Mouse (Mus musculus): ENCODE measurements around the gene Gm5591.
"Not testable (repeated sequence)": the region's sequence is repeated elsewhere in the genome, so short reads cannot be mapped to it uniquely, and the experiment has no call there.

Gm5591 gene

DNA sequence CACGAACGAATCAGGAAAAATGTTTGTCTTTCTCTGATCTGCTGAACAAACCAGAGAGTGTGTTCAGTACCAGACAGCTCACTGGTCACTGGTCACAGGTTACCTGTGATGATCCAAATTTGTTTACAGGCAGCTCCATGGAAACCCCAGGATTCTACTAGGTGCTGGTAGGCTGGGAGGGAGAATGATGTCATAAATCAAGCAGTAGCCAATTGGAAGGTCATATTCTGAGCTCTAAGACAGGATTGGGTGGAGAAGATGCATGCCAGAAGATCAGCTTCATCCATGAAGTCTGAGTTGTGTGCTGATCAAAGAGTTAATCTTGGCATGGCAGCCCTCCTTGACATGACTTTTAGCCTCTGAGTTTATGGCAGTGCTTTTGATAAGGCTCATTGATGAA, at the start of gene Gm5591:
TSS of gene Gm5591 (minus strand) at position 101 of the 400 bp plus-strand sequence.
- DNase-seq (ENCODE audit: low spot score), result not testable (repeated sequence)

DNA sequence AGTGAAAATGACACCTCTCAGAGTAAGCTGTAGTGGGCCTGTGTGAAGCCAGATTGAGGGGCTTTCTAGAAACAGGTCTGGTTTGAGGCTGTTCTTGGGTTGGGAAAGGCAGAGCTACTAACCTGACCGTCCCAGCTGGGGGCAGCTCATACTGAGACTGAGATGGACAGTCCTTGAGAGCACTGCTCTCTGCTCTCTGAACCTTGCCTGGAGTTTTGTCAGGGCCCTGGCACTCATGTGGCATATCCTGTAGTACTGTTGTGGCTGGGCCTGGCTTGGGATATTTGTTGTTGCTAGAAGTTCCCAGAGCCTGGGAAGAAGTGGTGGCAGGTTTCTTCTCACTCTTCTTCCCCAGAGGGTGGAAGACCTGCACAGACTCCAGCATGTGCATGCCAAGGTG, 39.5 kb downstream of the Gm5591 start:
- DNase-seq (ENCODE audit: low spot score), result not testable (repeated sequence)
